Comparison of ENCODE assay signal across 8 mouse cellular contexts in the genomic region with DNA sequence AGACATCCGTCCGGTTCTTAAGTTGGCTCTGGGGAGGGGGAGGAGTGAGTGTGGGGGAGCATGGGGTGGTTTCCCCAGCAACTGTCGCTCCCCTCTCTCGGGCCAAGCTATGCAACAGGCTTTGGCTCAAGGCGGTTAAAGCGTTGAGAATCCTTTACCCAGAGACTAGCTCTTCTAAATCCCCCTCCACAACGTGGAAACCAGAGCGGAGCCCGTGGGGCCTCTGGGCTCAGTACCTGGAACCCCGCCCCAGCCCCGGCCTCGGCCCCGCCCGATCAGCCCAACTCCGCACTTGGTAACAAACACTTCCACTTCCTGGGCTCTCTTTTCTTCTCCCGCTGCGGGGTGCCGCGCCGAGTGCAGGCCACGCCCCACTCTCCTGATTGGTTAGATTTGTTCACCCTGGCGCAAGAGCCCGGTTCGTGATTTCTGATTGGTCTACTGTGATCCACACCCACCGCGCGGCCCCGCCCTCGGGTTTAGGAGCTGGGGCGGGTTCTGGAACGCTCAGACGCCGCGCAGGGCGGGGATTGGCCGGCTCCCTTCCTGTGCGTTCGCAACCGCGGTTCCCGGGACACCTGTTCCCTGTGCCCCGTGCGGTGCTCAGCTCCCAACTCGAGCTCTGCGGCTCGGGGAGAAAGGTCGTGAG. TPM values are rescaled to one million over a fixed set of nuclear protein-coding genes. Genes with fewer than 3 reads are reported as not detected.
DNase-seq lines count a peak whose midpoint lies in the region; ATAC-seq lines count a peak whose summit lies in the region.

A gene (plus strand): TSS at position 510 of the 649 bp plus-strand sequence.

- peak within 1 kb of the TSS; percentile 60 for H3K9ac ChIP-seq in hindbrain, embryonic 14.5 days

- ATAC-seq in hindbrain, embryonic 14.5 days (ENCODE audit: low FRiP score): peak; percentile 92

- H3K4me3 ChIP-seq in hindbrain, embryonic 14.5 days (replicated peaks; ENCODE audit: low read length): peak within 1 kb of the TSS; percentile 56

- DNase-seq in R1 (ENCODE audit: low read depth, low spot score): peak; percentile 99
- DNase-seq in cerebellum, postnatal 25 days: peak; percentile 99
- peak; percentile 78 to 89 for DNase-seq in frontal cortex, postnatal 25 days (ENCODE audit: low spot score in 2 of 2)
- peak; percentile 88 for DNase-seq in hindbrain, embryonic 14.5 days (ENCODE audit: low spot score)
- peak; percentile 91 to 93 for DNase-seq in layer of hippocampus, postnatal 36 days
- DNase-seq in lung, postnatal 36 days: peak; percentile 100
- peak; percentile 98 for DNase-seq in retina, postnatal 1 day
- peak; percentile 99 for DNase-seq in urinary bladder, adult 18-20 months (ENCODE audit: low spot score in 2 of 2)

- H3K36me3 ChIP-seq in hindbrain, embryonic 14.5 days (replicated peaks; ENCODE audit: control insufficient read depth, insufficient read depth): no peaks in the 10 kb centered on the region

- H3K27me3 ChIP-seq in hindbrain, embryonic 14.5 days (ENCODE audit: control insufficient read depth, insufficient read depth, low read length): peaks cover 51% of the 10 kb centered on the region

- H3K9me3 ChIP-seq in hindbrain, embryonic 14.5 days (ENCODE audit: control insufficient read depth, low read length): no peaks in the 10 kb centered on the region

- H3K4me2 ChIP-seq in hindbrain, embryonic 14.5 days (replicated peaks): peak within 1 kb of the TSS; percentile 72

- 0% methylated on average over 47 of the region's 47 CpGs for WGBS in hindbrain, embryonic 14.5 days

- H3K27ac ChIP-seq in hindbrain, embryonic 14.5 days: peak within 1 kb of the TSS; percentile 48

- peaks cover 13% of the 10 kb centered on the region; the same call in 1 of the 2 replicates for H3K4me1 ChIP-seq in hindbrain, embryonic 14.5 days (replicated peaks; ENCODE audit: control insufficient read depth, insufficient read depth, low read length)

RNA-seq across cellular contexts. Expression of the gene that starts here (rescaled TPM):
- 60.5 and 65.9 TPM in 2 replicates for polyA plus RNA-seq in hindbrain, embryonic 14.5 days (2014; fragmentation: Nextera tagmentation; extraction: Ambion mirVana)
- 10 to 100 TPM; 72.1 to 73.7 TPM for total RNA-seq in layer of hippocampus, postnatal 36 days (2021)

Comparison
In these comparisons a context has a peak if more than half of its experiments do, and no peak if none do; other contexts are left out.
1. Peak in every context shown above with its lines: DNase-seq, ATAC-seq, H3K4me3 ChIP-seq and H3K27ac ChIP-seq.